Mouse (Mus musculus) urinary bladder, adult 18-20 months (tissue): ENCODE measurements at regions not wholly inside any gene's neighbourhood (a gene's known extent, or its start where the extent isn't known, plus 50 kb on each side); places are given as distances from the start of the nearest gene placed in this dataset.
A peak's percentile ranks its signal among the peaks of the same experiment; 100 is the strongest.

Experiments used
- DNase-seq, 2 experiments: peaks; one replicate each; pipeline ENCODE4 v3.0.0; 2022; ENCODE audit warnings: low spot score in 2 of 2, mixed read lengths in 2 of 2

GRCm38 (mm10) chr15:61514324-61514723 is 591.5 kb upstream of the A1bg start:
- DNase-seq, result no peak

DNA sequence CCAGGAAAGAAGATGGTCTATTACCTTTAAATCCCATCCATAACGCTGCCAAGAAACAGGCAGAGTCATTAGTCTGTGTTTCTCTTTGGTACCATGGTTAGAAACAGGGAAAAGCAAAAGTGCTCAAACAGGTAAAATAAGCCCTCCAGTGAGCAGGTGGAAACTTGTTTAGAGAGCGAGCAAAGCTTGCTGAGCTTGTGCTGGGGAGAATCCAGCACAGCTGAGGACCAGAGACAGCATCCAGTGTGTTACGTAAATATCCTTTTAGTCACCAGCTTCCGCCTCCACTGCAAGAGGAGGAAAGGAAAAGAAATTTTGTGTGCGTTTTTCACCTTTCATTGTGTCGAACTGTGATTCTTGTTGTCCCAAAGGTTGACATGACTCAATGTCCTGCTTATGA is 586.0 kb upstream of the A1bg start:
- DNase-seq, result peak in 1 of 2 experiments; percentile 6

- no peak for DNase-seq
These were observed 583.6 kb upstream of the A1bg start for GRCm38 (mm10) chr15:61506361-61506897.

DNA sequence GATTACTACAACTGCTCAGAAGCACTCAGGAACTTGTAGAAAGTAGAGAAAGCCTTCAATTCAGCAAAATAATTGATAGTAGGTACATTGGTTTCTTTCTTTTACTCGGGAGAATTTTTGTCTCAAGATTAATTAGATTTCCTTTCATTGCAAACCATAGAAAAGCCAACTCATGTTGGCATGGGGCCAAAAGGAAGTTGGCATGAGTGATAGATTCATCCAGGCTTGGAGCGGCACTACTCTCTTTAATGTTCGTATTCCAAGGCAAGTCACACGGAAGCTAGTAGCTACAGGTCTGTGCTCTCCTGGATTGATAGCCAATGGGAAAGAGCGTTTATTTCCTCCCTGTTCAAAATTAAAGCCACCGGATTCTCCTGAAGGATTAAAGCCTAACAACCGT is 580.6 kb upstream of the A1bg start:
- no peak for DNase-seq

GRCm38 (mm10) chr15:61489731-61490130 is 566.9 kb upstream of the A1bg start:
- DNase-seq, result no peak

GRCm38 (mm10) chr15:61481861-61482260 is 559.0 kb upstream of the A1bg start:
- DNase-seq, result no peak

DNA sequence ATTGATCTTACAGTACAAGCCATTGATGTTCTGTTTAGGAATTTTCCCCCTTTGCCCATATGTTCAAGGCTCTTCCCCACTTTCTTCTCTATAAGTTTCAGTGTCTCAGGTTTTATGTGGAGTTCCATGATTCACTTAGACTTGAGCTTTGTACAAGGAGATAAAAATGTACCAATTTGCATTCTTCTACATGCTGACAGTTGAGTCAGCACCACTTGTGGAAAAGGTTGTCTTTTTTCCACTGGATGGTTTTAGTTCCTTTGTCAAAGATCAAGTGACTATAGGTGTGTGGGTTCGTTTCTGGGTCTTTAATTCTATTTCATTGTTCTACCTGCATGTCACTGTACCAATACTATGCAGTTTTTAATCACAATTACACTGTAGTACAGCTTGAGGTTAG is 551.1 kb upstream of the A1bg start:
- no peak for DNase-seq

- DNase-seq, result no peak
These were observed 532.2 kb upstream of the A1bg start for GRCm38 (mm10) chr15:61455042-61455441.

DNA sequence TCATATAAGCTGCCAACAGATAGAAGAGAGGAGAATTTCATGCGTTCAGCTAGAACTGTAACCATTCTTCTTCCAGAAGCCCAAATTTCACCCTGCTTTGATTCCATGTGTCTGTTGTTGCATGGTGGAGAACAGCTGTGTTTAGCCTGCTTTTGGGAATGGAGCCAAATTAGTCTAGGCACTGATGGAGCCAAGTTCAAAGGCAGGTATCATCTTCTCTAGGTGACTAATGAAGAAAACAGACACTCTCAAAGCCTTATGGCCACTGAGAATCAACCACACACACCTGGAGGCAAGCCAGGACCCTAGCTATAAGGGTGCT is 531.5 kb upstream of the A1bg start:
- DNase-seq, result no peak

DNA sequence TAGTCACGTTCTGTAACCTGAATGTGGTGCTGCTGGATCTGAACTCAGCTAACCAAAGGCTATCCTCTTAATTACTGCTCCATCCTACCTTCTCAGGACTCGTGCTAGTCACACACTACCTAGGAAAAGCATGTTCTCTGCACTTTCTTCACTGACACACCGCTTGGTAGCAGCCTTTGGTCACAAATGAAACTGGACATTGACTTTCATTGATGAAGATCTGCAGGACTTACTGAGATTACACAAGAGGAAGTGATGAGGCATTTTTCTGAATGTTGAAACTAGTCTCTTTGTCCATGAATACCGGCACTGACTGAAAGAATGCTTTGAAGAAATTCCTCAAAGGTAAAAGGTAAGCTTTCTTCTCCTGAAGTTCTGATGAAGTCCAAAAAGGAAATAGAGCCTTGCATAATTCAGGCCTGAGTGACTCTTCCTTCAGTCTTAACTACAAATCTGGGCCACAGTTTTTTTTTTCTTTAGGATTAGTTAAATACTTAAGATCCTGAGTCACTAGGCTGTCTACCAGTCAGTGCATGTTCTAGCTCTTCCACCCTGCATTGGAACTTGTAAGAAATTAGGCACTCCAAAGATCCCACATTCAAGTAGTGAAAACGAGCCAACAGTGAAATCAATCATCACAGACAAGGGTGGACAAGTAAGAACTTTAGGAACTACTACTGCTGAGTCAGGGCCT is 531.0 kb upstream of the A1bg start:
- DNase-seq, result no peak

DNA sequence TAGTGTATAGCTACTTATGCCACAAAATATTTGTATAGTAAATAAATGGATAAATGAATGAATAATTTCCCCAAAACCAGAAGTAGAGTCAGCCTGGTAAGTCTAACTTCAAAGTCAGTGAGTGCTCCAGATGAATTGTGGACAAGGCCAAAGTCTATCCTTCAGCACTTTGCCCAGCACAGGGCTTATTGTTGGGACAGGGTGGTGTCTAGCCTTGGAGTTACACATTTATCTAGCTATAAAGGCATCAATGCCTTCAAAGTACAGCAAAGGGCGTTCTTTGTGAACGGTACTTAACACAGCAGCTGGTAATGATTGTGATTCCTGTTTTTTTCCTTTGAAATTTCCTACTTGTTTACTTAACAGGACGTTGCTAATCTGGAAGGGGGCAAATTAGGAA is 527.4 kb upstream of the A1bg start:
- DNase-seq, result no peak

DNA sequence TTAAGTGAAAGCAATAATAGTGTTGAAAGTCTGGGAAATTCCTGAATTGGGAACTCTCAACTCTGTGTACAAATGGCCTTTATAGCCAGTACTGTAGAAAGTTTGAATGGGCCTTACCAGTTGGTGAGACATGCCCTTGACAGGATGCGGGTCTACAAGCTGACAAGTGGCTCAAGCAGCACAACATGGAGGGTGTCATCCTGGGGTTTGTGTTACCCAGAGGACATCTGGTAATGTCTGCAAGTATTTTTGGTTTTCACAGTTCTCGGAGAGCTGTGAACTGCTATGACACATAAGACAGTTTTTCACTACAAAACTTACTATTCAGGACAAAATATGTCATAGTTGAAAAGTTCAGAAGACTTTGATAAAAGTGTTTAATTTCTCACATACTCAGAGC is 525.7 kb upstream of the A1bg start:
- DNase-seq, result no peak

- DNase-seq, result no peak
These were observed 523.4 kb upstream of the A1bg start for GRCm38 (mm10) chr15:61446053-61446840.

DNA sequence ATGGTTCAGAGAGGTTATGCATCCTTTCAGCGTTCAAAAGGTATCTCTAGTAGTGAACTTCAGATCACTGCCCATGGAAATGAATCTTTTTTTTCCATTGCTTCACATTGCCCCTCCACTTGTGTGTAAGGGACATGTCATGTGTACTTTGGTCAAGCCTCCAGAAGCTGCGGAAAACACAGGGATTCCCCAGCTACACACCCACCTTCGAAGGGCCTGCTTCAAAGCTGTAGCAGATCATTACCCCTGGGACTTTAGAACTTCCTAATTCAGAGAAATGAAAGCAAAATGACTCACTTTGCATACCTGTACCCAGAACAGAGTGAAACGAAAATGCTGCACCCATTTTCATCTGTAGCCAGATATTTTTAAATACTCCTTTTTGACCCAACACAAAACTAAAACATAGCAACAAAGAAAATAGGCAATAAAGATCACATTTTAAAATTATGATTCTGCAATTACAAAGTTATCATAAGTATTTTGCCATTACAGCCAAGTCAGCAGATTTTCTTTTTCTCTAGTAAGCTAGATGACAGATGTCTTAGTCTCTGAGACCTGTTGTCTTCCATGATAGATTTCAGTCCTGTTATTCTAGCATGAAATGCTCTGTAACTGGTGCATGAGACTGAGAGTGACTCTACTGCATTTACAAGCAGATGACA is 519.1 kb upstream of the A1bg start:
- no peak for DNase-seq

DNA sequence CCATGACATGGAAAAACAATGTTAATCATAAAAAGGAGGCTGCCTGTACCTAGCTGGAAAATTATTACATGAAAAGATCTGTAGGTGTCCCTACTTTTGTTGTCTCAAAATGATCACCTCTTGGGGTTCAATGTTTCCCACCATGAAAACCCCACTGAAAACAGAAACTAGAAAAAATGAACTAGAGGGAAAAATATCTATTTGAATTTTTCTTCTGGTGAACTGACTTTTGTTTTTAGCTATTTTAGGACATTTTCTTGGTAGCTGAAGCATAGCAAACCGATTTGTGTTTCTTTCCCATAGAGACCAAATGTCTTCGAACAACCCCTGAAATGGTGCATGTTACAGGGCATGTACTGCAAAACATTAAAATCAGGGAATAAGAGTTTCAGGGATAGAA is 518.2 kb upstream of the A1bg start:
- no peak for DNase-seq

DNA sequence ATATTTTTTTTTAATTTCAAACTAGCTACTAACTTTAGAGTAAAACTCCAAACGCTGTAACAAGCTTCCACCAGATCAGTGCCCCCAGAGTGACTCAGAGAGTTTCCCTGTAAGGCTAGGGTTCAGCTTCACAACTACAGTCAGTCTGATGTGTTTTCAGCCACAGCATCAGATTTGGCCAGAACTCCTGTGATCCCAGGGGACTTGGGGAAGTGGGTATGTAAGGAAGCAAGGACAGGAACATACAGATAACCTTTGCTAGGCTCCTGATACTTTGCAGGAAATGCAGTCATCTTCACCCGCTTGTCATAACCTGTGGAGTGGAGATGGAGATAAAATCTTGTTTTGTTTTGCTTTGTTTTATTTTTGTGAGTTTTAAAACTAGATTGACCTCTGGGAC is 517.5 kb upstream of the A1bg start:
- DNase-seq, result no peak

DNA sequence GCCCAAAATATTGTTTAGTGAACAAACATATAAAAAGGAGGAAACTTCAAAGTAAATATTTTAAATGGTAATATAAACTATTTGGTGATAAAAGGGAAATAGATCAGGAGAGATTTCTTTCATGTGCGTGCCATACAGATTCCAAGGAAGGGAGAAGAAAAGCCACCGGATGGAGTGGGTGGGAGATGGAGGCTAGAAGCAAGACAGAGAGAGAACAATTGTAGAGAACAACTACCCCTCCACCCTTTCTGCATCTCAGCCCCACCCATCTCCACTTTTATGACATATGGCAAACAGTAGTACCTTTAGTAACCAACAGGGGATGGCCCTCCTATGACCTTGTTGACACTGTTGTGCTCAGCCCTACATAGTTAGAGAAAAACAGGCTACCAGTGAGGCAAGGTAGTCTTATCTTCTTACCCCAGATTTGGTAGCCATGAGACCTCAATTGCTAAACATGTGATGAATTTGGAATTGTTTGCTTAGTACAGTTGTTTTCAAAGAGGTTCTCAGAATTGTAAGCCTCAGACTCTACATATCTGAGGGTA is 516.9 kb upstream of the A1bg start:
- DNase-seq, result no peak

GRCm38 (mm10) chr15:61428818-61429415 is 506.1 kb upstream of the A1bg start:
- DNase-seq, result no peak

DNA sequence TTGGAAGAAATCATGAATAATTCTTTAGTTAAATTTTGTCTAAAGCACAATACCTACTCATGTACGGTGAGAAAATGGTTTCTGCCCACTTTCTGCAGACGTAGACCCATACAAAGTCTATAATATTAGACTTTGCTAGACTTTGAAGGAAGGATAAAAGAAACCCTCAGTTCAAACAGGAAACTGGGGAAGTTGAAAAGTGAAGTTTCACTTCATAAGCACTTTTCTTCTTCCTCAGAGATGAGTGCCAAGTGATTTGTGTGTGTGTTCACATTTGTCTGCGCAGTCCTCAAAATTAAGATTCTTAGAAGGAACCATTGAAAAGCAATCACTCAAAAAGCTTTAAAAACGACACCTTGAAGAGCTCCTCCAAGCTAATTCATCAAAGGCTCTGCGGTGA is 500.2 kb upstream of the A1bg start:
- no peak for DNase-seq

GRCm38 (mm10) chr15:61417506-61417905 is 494.7 kb upstream of the A1bg start:
- DNase-seq, result no peak

GRCm38 (mm10) chr15:61416841-61417240 is 494.0 kb upstream of the A1bg start:
- no peak for DNase-seq

GRCm38 (mm10) chr15:61415626-61416025 is 492.8 kb upstream of the A1bg start:
- DNase-seq, result no peak
